Mouse (Mus musculus): ENCODE results near the gene Nmt1. TPM values are rescaled to one million over a fixed set of nuclear protein-coding genes. Genes with fewer than 3 reads are reported as not detected.
A peak's percentile ranks its signal among the peaks of the same experiment; 100 is the strongest.

Gene Nmt1
- polyA plus RNA-seq, 1 experiment, result 74.3 TPM

DNA sequence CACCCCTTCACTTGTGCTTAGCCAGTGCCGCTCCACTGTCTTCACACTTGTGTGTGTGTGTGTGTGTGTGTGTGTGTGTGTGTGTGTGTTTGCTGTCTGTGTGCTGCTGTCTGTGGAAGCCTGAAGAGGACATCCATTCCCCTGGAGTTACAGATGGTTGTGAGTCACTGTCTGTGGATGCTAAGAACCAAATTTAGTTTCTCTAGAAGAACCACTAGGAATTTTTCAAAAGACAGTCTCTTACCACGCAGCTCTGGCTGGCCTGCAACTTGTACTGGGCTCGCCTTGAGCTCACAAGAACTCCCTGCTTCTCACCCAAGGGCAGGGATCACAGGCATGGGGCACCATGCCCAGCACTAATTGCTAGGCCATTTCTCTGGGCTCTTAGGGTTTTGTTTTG lies 5.0 kb downstream of the Nmt1 start:
- TF ChIP-seq POLR2A (IDR thresholded peaks at IDR 0.05; ENCODE audit: extremely low read depth, insufficient read depth, low read length), result 0 out of 2 replicates have a peak, but pooled peaks have one; percentile 19
- no peak for TF ChIP-seq CTCF (IDR thresholded peaks at IDR 0.05; ENCODE audit: extremely low read depth, insufficient read depth, low read length)
- Histone ChIP-seq H3K4me3 (ENCODE audit: insufficient read depth, low read length) (no peak overlapping the region), H3K4me1 (ENCODE audit: control insufficient read depth, insufficient read depth, low read length) (peaks cover 26% of the 10 kb centered on the region), H3K27ac (ENCODE audit: insufficient read depth, low read length) (peak overlapping the region; percentile 57)

DNA sequence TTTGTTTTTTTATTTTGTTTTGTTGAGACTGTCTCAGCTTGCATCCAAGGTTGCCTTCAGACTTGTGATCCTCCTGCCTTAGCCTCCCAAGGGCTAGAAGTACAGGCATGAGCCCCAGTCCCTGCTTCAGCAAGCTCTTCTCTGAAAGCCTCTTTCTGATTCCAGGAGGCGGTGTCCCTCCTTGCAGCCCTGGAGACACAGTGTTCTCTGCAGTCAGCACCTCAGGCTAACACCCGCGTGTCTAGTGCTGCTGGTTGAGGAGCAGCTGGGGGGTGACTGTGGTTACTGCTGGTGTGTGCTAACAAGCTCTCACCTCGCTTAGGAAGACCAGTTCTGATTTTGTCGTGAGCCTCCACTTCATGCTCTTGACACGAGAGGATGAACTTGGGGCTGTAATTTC lies 7.0 kb downstream of the Nmt1 start:
- H3K4me1 ChIP-seq (ENCODE audit: control insufficient read depth, insufficient read depth, low read length), result peaks cover 33% of the 10 kb centered on the region
- H3K27ac ChIP-seq (ENCODE audit: insufficient read depth, low read length), result peak overlapping the region; percentile 69
- no peak overlapping the region for H3K4me3 ChIP-seq (ENCODE audit: insufficient read depth, low read length)
- no peak for TF ChIP-seq CTCF (IDR thresholded peaks at IDR 0.05; ENCODE audit: extremely low read depth, insufficient read depth, low read length)
- TF ChIP-seq POLR2A (IDR thresholded peaks at IDR 0.05; ENCODE audit: extremely low read depth, insufficient read depth, low read length), result no peak

DNA sequence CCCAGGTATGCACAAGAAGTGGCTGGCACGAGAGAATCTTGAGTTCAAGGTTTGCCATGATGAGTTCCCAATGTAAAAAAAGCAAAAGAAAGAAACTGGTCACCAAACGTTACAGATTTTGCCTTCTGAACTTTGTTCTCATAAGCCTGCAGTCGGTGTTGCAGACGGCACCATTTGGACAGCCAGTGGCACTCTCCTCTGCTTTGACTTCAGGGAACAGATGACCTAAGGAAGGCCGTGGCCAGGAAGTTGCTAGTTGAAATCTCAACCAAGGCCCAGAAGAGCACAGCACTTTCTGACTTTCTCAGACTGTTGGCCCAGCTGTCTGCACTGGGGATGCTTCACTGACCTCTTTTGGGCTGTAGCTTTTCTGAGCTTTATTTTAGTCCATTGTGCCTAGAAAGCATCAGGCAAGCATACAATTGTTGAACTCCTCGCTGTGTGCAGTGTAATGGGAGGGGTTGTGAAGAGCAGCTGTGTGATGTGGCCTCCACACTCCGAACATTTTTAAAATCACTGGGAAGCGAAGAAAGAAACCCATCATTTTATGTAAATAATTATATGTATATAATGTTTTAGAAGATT lies 9.0 kb downstream of the Nmt1 start:
- Histone ChIP-seq H3K27ac (ENCODE audit: insufficient read depth, low read length) (peak overlapping the region; percentile 44; the same call in 1 of the 2 replicates), H3K4me1 (ENCODE audit: control insufficient read depth, insufficient read depth, low read length) (peaks cover 39% of the 10 kb centered on the region), H3K4me3 (ENCODE audit: insufficient read depth, low read length) (no peak overlapping the region)
- TF ChIP-seq CTCF (IDR thresholded peaks at IDR 0.05; ENCODE audit: extremely low read depth, insufficient read depth, low read length), result no peak
- no peak for TF ChIP-seq POLR2A (IDR thresholded peaks at IDR 0.05; ENCODE audit: extremely low read depth, insufficient read depth, low read length)

DNA sequence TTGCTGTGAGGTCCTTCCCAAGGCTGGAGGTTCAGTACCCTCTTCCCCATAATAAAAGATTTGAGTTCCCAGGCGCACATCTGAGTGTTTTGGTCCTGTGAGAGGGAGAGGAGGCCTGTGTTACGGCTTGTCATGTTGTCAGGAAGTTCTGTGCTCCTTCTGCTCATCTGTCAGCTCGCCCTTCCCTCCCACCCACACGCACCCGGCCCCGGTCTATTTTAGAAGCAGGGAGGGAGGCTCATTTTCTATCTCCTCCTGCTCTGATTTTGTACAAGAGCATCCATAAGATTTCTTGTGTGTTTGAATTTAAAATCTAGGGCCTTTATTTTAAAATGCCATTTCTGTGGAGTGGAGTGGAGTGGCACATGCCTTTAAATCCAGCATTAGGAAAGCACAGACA lies 10.0 kb downstream of the Nmt1 start:
- no peak overlapping the region for H3K4me3 ChIP-seq (ENCODE audit: insufficient read depth, low read length)
- H3K27ac ChIP-seq (ENCODE audit: insufficient read depth, low read length), result peak overlapping the region; percentile 89
- no peak for TF ChIP-seq POLR2A (IDR thresholded peaks at IDR 0.05; ENCODE audit: extremely low read depth, insufficient read depth, low read length)
- TF ChIP-seq CTCF (IDR thresholded peaks at IDR 0.05; ENCODE audit: extremely low read depth, insufficient read depth, low read length), result no peak
- peaks cover 36% of the 10 kb centered on the region for H3K4me1 ChIP-seq (ENCODE audit: control insufficient read depth, insufficient read depth, low read length)

DNA sequence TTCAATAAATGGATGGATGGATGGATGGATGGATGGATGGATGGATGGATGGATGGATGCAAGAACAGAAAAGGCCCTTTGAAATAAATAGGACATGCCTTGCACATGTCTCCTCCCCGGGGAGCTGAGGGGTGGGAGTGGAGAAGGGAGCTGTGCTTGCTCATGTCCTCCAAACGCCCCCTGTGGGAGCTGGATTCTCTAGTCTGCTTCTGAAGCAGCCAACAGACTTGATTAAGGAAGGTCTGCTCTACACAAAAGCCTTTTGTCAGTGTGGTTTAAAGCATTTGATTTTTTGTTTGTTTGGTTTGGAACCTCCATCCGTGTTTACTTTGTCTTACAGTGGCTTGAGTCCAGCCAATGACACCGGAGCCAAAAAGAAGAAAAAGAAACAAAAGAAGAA lies 14.8 kb downstream of the Nmt1 start:
- Histone ChIP-seq H3K4me3 (ENCODE audit: insufficient read depth, low read length) (no peak overlapping the region), H3K4me1 (ENCODE audit: control insufficient read depth, insufficient read depth, low read length) (peaks cover 17% of the 10 kb centered on the region), H3K27ac (ENCODE audit: insufficient read depth, low read length) (no peak overlapping the region; the same call in 1 of the 2 replicates)
- TF ChIP-seq POLR2A (IDR thresholded peaks at IDR 0.05; ENCODE audit: extremely low read depth, insufficient read depth, low read length) (no peak), CTCF (IDR thresholded peaks at IDR 0.05; ENCODE audit: extremely low read depth, insufficient read depth, low read length) (no peak)

DNA sequence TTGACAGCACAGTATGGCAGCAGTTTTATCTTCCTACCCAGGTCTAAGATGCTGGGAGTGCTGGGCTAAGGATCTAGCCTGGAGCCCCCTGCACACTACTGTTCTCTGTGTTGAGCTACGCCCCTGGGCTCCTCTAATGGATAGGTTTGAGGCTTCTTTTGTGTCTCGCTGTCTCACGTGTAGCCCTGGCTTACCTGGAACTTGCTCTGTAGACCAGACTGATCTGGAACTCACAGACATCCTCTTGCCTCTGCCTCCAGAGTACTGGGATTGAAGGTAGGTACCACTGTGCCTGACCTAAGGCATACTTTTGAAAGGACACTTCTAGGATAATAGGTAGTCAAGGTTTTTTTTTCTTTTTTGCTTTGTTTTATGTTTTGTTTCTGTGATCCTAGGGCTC lies 16.0 kb downstream of the Nmt1 start:
- peaks cover 10% of the 10 kb centered on the region; the same call in 1 of the 2 replicates for H3K4me1 ChIP-seq (ENCODE audit: control insufficient read depth, insufficient read depth, low read length)
- no peak overlapping the region for H3K4me3 ChIP-seq (ENCODE audit: insufficient read depth, low read length)
- no peak overlapping the region for H3K27ac ChIP-seq (ENCODE audit: insufficient read depth, low read length)
- no peak for TF ChIP-seq CTCF (IDR thresholded peaks at IDR 0.05; ENCODE audit: extremely low read depth, insufficient read depth, low read length)
- TF ChIP-seq POLR2A (IDR thresholded peaks at IDR 0.05; ENCODE audit: extremely low read depth, insufficient read depth, low read length), result no peak

DNA sequence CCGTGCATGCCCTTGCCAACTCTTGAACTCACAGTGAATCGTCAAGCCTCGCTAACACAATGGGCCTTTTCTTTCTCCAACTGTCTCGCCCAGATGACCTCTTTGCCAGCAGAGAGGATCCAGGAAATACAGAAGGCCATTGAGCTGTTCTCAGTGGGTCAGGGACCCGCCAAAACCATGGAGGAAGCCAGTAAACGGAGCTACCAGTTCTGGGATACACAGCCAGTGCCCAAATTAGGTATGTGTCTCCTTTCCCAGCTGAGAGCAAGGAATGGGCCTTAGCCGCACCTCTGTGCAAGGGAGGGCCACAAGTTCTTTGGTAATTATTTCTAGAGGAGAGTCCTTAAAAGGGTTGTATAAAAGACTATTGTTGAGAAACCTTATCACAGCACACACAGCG lies 18.3 kb downstream of the Nmt1 start:
- peaks cover 6% of the 10 kb centered on the region; the same call in 1 of the 2 replicates for H3K4me1 ChIP-seq (ENCODE audit: control insufficient read depth, insufficient read depth, low read length)
- H3K4me3 ChIP-seq (ENCODE audit: insufficient read depth, low read length), result no peak overlapping the region
- no peak for TF ChIP-seq POLR2A (IDR thresholded peaks at IDR 0.05; ENCODE audit: extremely low read depth, insufficient read depth, low read length)
- TF ChIP-seq CTCF (IDR thresholded peaks at IDR 0.05; ENCODE audit: extremely low read depth, insufficient read depth, low read length), result no peak
- H3K27ac ChIP-seq (ENCODE audit: insufficient read depth, low read length), result no peak overlapping the region

DNA sequence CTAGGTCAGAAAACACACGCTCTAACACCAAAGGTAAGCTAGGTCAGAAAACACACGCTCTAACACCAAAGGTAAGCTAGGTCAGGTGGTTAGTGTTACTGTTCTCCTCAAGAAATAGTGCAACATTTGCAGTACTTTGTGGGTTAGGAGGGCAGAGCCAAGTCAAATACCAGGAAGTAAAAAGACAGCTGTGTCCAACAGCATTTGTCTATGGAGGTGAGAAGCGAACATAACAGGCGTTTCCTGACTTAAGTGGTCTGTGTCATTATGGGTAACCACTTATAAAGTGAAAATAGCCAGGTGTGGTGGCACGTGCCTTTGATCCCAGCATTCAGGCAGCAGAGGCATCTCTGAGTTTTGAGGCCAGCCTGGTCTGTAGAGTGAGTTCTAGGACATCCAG lies 21.6 kb downstream of the Nmt1 start:
- TF ChIP-seq POLR2A (IDR thresholded peaks at IDR 0.05; ENCODE audit: extremely low read depth, insufficient read depth, low read length), result no peak
- TF ChIP-seq CTCF (IDR thresholded peaks at IDR 0.05; ENCODE audit: extremely low read depth, insufficient read depth, low read length), result no peak
- H3K27ac ChIP-seq (ENCODE audit: insufficient read depth, low read length), result no peak overlapping the region
- H3K4me3 ChIP-seq (ENCODE audit: insufficient read depth, low read length), result no peak overlapping the region

DNA sequence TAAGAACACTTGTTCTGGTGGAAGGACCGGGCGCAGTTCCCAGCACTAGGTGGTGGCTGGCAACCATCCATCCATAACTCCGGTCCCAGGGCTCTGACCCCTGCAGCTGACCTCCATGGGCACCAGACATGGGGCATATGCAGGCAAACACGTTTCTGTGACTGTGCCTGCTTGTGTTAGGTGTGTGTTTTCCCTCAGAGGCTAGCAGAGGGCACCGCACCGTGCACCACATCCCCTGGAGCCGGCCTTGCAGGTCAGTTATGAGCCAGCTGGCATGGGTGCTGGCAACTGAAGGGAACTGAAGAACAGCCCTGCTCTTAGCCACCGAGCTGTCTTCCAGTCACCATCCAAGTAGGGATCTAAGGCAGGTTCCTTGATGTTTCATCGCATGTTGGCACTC lies 22.2 kb downstream of the Nmt1 start:
- H3K4me3 ChIP-seq (ENCODE audit: insufficient read depth, low read length), result no peak overlapping the region
- no peaks in the 10 kb centered on the region for H3K4me1 ChIP-seq (ENCODE audit: control insufficient read depth, insufficient read depth, low read length)
- H3K27ac ChIP-seq (ENCODE audit: insufficient read depth, low read length), result peak overlapping the region; percentile 62; the same call in 1 of the 2 replicates
- no peak for TF ChIP-seq CTCF (IDR thresholded peaks at IDR 0.05; ENCODE audit: extremely low read depth, insufficient read depth, low read length)
- no peak for TF ChIP-seq POLR2A (IDR thresholded peaks at IDR 0.05; ENCODE audit: extremely low read depth, insufficient read depth, low read length)

More for the DNA sequence above, 21.6 kb downstream of the Nmt1 start:
- H3K4me1 ChIP-seq (ENCODE audit: control insufficient read depth, insufficient read depth, low read length), result no peaks in the 10 kb centered on the region

DNA sequence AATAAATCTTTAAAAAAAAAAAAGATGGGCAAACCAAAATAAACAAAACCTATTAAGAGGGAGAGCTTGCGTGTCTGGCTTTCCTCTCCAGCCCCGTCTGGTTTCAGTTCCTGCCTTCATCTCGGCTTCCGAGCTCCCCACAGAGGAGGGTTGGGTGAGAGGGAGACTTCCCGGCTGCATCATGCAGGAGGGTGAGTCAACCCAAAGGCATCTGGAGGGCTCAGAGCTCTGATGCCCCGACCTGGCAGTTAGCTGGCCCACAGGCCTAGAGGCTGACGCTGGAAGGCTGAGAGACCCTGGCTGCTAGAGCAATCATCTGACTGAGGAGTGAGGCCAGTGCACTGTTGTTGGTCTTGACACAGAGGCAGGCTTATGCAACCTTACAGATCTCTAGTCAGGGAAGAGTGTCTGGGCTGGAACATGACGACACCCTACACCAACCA lies 23.3 kb downstream of the Nmt1 start:
- Histone ChIP-seq H3K27ac (ENCODE audit: insufficient read depth, low read length) (peak overlapping the region; percentile 2), H3K4me1 (ENCODE audit: control insufficient read depth, insufficient read depth, low read length) (no peaks in the 10 kb centered on the region), H3K4me3 (ENCODE audit: insufficient read depth, low read length) (no peak overlapping the region)
- no peak for TF ChIP-seq CTCF (IDR thresholded peaks at IDR 0.05; ENCODE audit: extremely low read depth, insufficient read depth, low read length)
- no peak for TF ChIP-seq POLR2A (IDR thresholded peaks at IDR 0.05; ENCODE audit: extremely low read depth, insufficient read depth, low read length)
